In genomic region chr10:80054911-80055310, GRCm38 (mm10) we compare ENCODE assay signal across 8 mouse cellular contexts. TPM values are rescaled to one million over a fixed set of nuclear protein-coding genes. Genes with fewer than 3 reads are reported as not detected.
A peak's percentile ranks its signal among the peaks of the same experiment; 100 is the strongest.
DNase-seq lines count a peak whose midpoint lies in the region; ATAC-seq and TF ChIP-seq lines count a peak whose summit lies in the region.
"Not testable (repeated sequence)": the region's sequence is repeated elsewhere in the genome, so short reads cannot be mapped to it uniquely, and the experiment has no call there.

No protein-coding gene starts in this region.

- peaks cover 37% of the 10 kb centered on the region for H3K79me2 ChIP-seq in macrophage (ENCODE audit: inconsistent target)

- peak overlapping the region; percentile 79 for H3K4me2 ChIP-seq in forebrain, embryonic 11.5 days (ENCODE audit: low read depth, low read length, severe bottlenecking)
- H3K4me2 ChIP-seq in heart, embryonic 15.5 days: peak overlapping the region; percentile 85
- H3K4me2 ChIP-seq in intestine, postnatal 0 days (replicated peaks; ENCODE audit: low read depth): peak overlapping the region; percentile 80
- peak overlapping the region; percentile 73 for H3K4me2 ChIP-seq in limb, embryonic 15.5 days
- H3K4me2 ChIP-seq in neural tube, embryonic 14.5 days (ENCODE audit: low read depth, low read length): peak overlapping the region; percentile 79

- peak overlapping the region; percentile 88 for H3K9ac ChIP-seq in forebrain, embryonic 11.5 days (ENCODE audit: low read length)
- H3K9ac ChIP-seq in heart, embryonic 15.5 days: peak overlapping the region; percentile 98
- H3K9ac ChIP-seq in intestine, postnatal 0 days (ENCODE audit: low read depth, low read length): not testable (repeated sequence)
- peak overlapping the region; percentile 90; the same call in 1 of the 2 replicates for H3K9ac ChIP-seq in limb, embryonic 15.5 days
- H3K9ac ChIP-seq in neural tube, embryonic 14.5 days (replicated peaks; ENCODE audit: low read depth, low read length): peak overlapping the region; percentile 91; the same call in 1 of the 2 replicates

- not testable (repeated sequence) for H3K9me3 ChIP-seq in forebrain, embryonic 11.5 days (ENCODE audit: control insufficient read depth, low read length); heart, embryonic 15.5 days (replicated peaks); intestine, postnatal 0 days (ENCODE audit: control insufficient read depth); limb, embryonic 15.5 days; neural tube, embryonic 14.5 days (ENCODE audit: control insufficient read depth, low read length)

- peak; percentile 49 for DNase-seq in 3134 (ENCODE audit: extremely low read depth, insufficient read length, low spot score)
- peak; percentile 70 for DNase-seq in cerebellum, adult 9-11 months
- DNase-seq in forebrain, embryonic 11.5 days (ENCODE audit: low spot score): not testable (repeated sequence)

- not testable (repeated sequence) for H3K27ac ChIP-seq in forebrain, embryonic 11.5 days (ENCODE audit: low read depth, low read length); heart, embryonic 15.5 days
- H3K27ac ChIP-seq in intestine, postnatal 0 days (ENCODE audit: low read depth, low read length): peak overlapping the region; percentile 99; the same call in 1 of the 2 replicates
- H3K27ac ChIP-seq in limb, embryonic 15.5 days: 0 out of 2 replicates have a peak overlapping the region, but pooled peaks have one; percentile 97
- H3K27ac ChIP-seq in macrophage: peak overlapping the region; percentile 72; the same call in 1 of the 2 replicates
- 0 out of 2 replicates have a peak overlapping the region, but pooled peaks have one; percentile 34 for H3K27ac ChIP-seq in neural tube, embryonic 14.5 days (ENCODE audit: low read depth, low read length)

- not testable (repeated sequence) for ATAC-seq in forebrain, embryonic 11.5 days (replicated peaks; ENCODE audit: low FRiP score); heart, embryonic 15.5 days (replicated peaks; ENCODE audit: insufficient number of reproducible peaks, insufficient read depth, low FRiP score, low read depth); intestine, postnatal 0 days; limb, embryonic 15.5 days (ENCODE audit: insufficient number of reproducible peaks, low FRiP score, low TSS enrichment, low read depth); neural tube, embryonic 14.5 days (ENCODE audit: low read depth)

- peak overlapping the region; percentile 75 for H3K4me3 ChIP-seq in forebrain, embryonic 11.5 days (ENCODE audit: low read depth, low read length)
- H3K4me3 ChIP-seq in heart, embryonic 15.5 days: peak overlapping the region; percentile 91
- peak overlapping the region; percentile 71 for H3K4me3 ChIP-seq in intestine, postnatal 0 days (ENCODE audit: low read depth, low read length)
- H3K4me3 ChIP-seq in limb, embryonic 15.5 days: peak overlapping the region; percentile 89
- peak overlapping the region; percentile 71 for H3K4me3 ChIP-seq in macrophage (ENCODE audit: inconsistent target)
- peak overlapping the region; percentile 83 for H3K4me3 ChIP-seq in neural tube, embryonic 14.5 days (ENCODE audit: low read depth, low read length)

- not testable (repeated sequence) for H3K36me3 ChIP-seq in forebrain, embryonic 11.5 days (ENCODE audit: control insufficient read depth, insufficient read depth, low read length)
- H3K36me3 ChIP-seq in heart, embryonic 15.5 days: peaks cover 37% of the 10 kb centered on the region
- H3K36me3 ChIP-seq in intestine, postnatal 0 days (ENCODE audit: control insufficient read depth, insufficient read depth): peaks cover 39% of the 10 kb centered on the region
- H3K36me3 ChIP-seq in limb, embryonic 15.5 days: peaks cover 42% of the 10 kb centered on the region
- H3K36me3 ChIP-seq in macrophage (ENCODE audit: inconsistent target): peaks cover 42% of the 10 kb centered on the region
- H3K36me3 ChIP-seq in neural tube, embryonic 14.5 days (ENCODE audit: control insufficient read depth, insufficient read depth, low read length): peaks cover 29% of the 10 kb centered on the region; the same call in 1 of the 2 replicates

- TF ChIP-seq CTCF in intestine, postnatal 0 days (IDR thresholded peaks at IDR 0.05; ENCODE audit: low read depth): not testable (repeated sequence)

- H3K27me3 ChIP-seq in forebrain, embryonic 11.5 days (ENCODE audit: control insufficient read depth, insufficient read depth, low read length); heart, embryonic 15.5 days; intestine, postnatal 0 days (replicated peaks; ENCODE audit: control insufficient read depth, insufficient read depth, low read length); limb, embryonic 15.5 days; neural tube, embryonic 14.5 days (ENCODE audit: control insufficient read depth, insufficient read depth, low read length): not testable (repeated sequence)

- WGBS in forebrain, embryonic 11.5 days: 52% methylated on average over 3 of the region's 3 CpGs
- WGBS in heart, embryonic 15.5 days: 25% methylated on average over 3 of the region's 3 CpGs
- 2% methylated on average over 3 of the region's 3 CpGs for WGBS in intestine, postnatal 0 days
- 19% methylated on average over 3 of the region's 3 CpGs for WGBS in limb, embryonic 15.5 days
- WGBS in macrophage (ENCODE audit: missing documents): 0% methylated on average over 2 of the region's 3 CpGs
- 17% methylated on average over 3 of the region's 3 CpGs for WGBS in neural tube, embryonic 14.5 days

- not testable (repeated sequence) for H3K4me1 ChIP-seq in forebrain, embryonic 11.5 days (replicated peaks; ENCODE audit: control insufficient read depth, insufficient read depth, low read length); intestine, postnatal 0 days (replicated peaks; ENCODE audit: control insufficient read depth, insufficient read depth, low read length)
- peaks cover 51% of the 10 kb centered on the region for H3K4me1 ChIP-seq in heart, embryonic 15.5 days (replicated peaks)
- peaks cover 28% of the 10 kb centered on the region for H3K4me1 ChIP-seq in limb, embryonic 15.5 days
- peaks cover 11% of the 10 kb centered on the region; the same call in 1 of the 2 replicates for H3K4me1 ChIP-seq in neural tube, embryonic 14.5 days (ENCODE audit: control insufficient read depth, insufficient read depth, low read length)

RNA-seq across cellular contexts. Expression of gene Gpx4, which starts 7.9 kb away (rescaled TPM):
- 506 and 516 TPM in 2 replicates for polyA plus RNA-seq in forebrain, embryonic 11.5 days (2014; fragmentation: Nextera tagmentation; extraction: Ambion mirVana)
- polyA plus RNA-seq in heart, embryonic 15.5 days (2015; fragmentation: Nextera tagmentation; extraction: Ambion mirVana): 628 and 658 TPM in 2 replicates
- polyA plus RNA-seq in intestine, postnatal 0 days (2015; fragmentation: Nextera tagmentation; extraction: Ambion mirVana): 1,519 and 1,523 TPM in 2 replicates
- 432 and 471 TPM in 2 replicates for polyA plus RNA-seq in limb, embryonic 15.5 days (2015; fragmentation: Nextera tagmentation; extraction: Ambion mirVana)
- total RNA-seq in macrophage (2018; cell fraction: chromatin; rRNA removed): 100 to 1,000 TPM in 8 of 26 experiments, 10 to 100 TPM in 18; 25.2 to 137 (median 85.2) TPM
- total RNA-seq in macrophage (2018; cell fraction: cytosol; rRNA removed): 100 to 1,000 TPM; 389 to 647 (median 497) TPM
- 100 to 1,000 TPM in 20 of 26 experiments, 10 to 100 TPM in 6; 53.9 to 194 (median 123) TPM for total RNA-seq in macrophage (2018; cell fraction: nucleus; rRNA removed)
- polyA plus RNA-seq in macrophage (2018): 427 to 512 TPM (median 481 TPM) in 3 replicates
- polyA plus RNA-seq in neural tube, embryonic 14.5 days (2014; fragmentation: Nextera tagmentation; extraction: Ambion mirVana): 512 and 546 TPM in 2 replicates

RNA-seq across cellular contexts. Expression of gene Polr2e, which starts 15.3 kb away (rescaled TPM):
- polyA plus RNA-seq in forebrain, embryonic 11.5 days (2014; fragmentation: Nextera tagmentation; extraction: Ambion mirVana): 217 and 243 TPM in 2 replicates
- polyA plus RNA-seq in heart, embryonic 15.5 days (2015; fragmentation: Nextera tagmentation; extraction: Ambion mirVana): 115 and 136 TPM in 2 replicates
- polyA plus RNA-seq in intestine, postnatal 0 days (2015; fragmentation: Nextera tagmentation; extraction: Ambion mirVana): 90.0 and 98.5 TPM in 2 replicates
- 213 and 217 TPM in 2 replicates for polyA plus RNA-seq in limb, embryonic 15.5 days (2015; fragmentation: Nextera tagmentation; extraction: Ambion mirVana)
- total RNA-seq in macrophage (2018; cell fraction: chromatin; rRNA removed): 10 to 100 TPM in 15 of 26 experiments, 1 to 10 TPM in 11; 2.7 to 32.6 (median 15.8) TPM
- total RNA-seq in macrophage (2018; cell fraction: cytosol; rRNA removed): 10 to 100 TPM; 24.1 to 50.6 (median 34.6) TPM
- total RNA-seq in macrophage (2018; cell fraction: nucleus; rRNA removed): 10 to 100 TPM in 17 of 26 experiments, 1 to 10 TPM in 9; 5.7 to 31.9 (median 11.6) TPM
- 51.6 to 65.8 TPM (median 54.3 TPM) in 3 replicates for polyA plus RNA-seq in macrophage (2018)
- 138 and 145 TPM in 2 replicates for polyA plus RNA-seq in neural tube, embryonic 14.5 days (2014; fragmentation: Nextera tagmentation; extraction: Ambion mirVana)

RNA-seq across cellular contexts. Expression of gene Arhgap45, which starts 38.5 kb away (rescaled TPM):
- polyA plus RNA-seq in forebrain, embryonic 11.5 days (2014; fragmentation: Nextera tagmentation; extraction: Ambion mirVana): 4.6 and 4.9 TPM in 2 replicates
- 4.7 and 14.4 TPM in 2 replicates for polyA plus RNA-seq in heart, embryonic 15.5 days (2015; fragmentation: Nextera tagmentation; extraction: Ambion mirVana)
- 1.2 and 1.3 TPM in 2 replicates for polyA plus RNA-seq in intestine, postnatal 0 days (2015; fragmentation: Nextera tagmentation; extraction: Ambion mirVana)
- polyA plus RNA-seq in limb, embryonic 15.5 days (2015; fragmentation: Nextera tagmentation; extraction: Ambion mirVana): 5.3 and 6.4 TPM in 2 replicates
- total RNA-seq in macrophage (2018; cell fraction: chromatin; rRNA removed): 100 to 1,000 TPM in 23 of 26 experiments, 10 to 100 TPM in 3; 60.1 to 650 (median 256) TPM
- total RNA-seq in macrophage (2018; cell fraction: cytosol; rRNA removed): 100 to 1,000 TPM in 7 of 26 experiments, 10 to 100 TPM in 19; 38.3 to 135 (median 73.0) TPM
- 100 to 1,000 TPM in 19 of 26 experiments, 10 to 100 TPM in 7; 53.9 to 429 (median 152) TPM for total RNA-seq in macrophage (2018; cell fraction: nucleus; rRNA removed)
- polyA plus RNA-seq in macrophage (2018): 56.2 to 124 TPM (median 74.2 TPM) in 3 replicates
- polyA plus RNA-seq in neural tube, embryonic 14.5 days (2014; fragmentation: Nextera tagmentation; extraction: Ambion mirVana): 0.83 and 1.8 TPM in 2 replicates

RNA-seq across cellular contexts. Expression of gene Sbno2, which starts 50.5 kb away (rescaled TPM):
- polyA plus RNA-seq in forebrain, embryonic 11.5 days (2014; fragmentation: Nextera tagmentation; extraction: Ambion mirVana): 12.5 and 13.6 TPM in 2 replicates
- polyA plus RNA-seq in heart, embryonic 15.5 days (2015; fragmentation: Nextera tagmentation; extraction: Ambion mirVana): 8.3 and 13.9 TPM in 2 replicates
- 9.8 and 11.1 TPM in 2 replicates for polyA plus RNA-seq in intestine, postnatal 0 days (2015; fragmentation: Nextera tagmentation; extraction: Ambion mirVana)
- polyA plus RNA-seq in limb, embryonic 15.5 days (2015; fragmentation: Nextera tagmentation; extraction: Ambion mirVana): 19.7 and 19.8 TPM in 2 replicates
- total RNA-seq in macrophage (2018; cell fraction: chromatin; rRNA removed): 1,000 to 10,000 TPM in 1 of 26 experiments, 100 to 1,000 TPM in 25; 193 to 1,010 (median 316) TPM
- total RNA-seq in macrophage (2018; cell fraction: cytosol; rRNA removed): 100 to 1,000 TPM in 1 of 26 experiments, 10 to 100 TPM in 25; 35.5 to 111 (median 48.4) TPM
- total RNA-seq in macrophage (2018; cell fraction: nucleus; rRNA removed): 100 to 1,000 TPM; 103 to 721 (median 158) TPM
- 23.7 to 43.6 TPM (median 42.5 TPM) in 3 replicates for polyA plus RNA-seq in macrophage (2018)
- polyA plus RNA-seq in neural tube, embryonic 14.5 days (2014; fragmentation: Nextera tagmentation; extraction: Ambion mirVana): 12.9 and 13.3 TPM in 2 replicates

RNA-seq across cellular contexts. Expression of gene Abca7, which starts 58.6 kb away (rescaled TPM):
- 3.4 and 3.9 TPM in 2 replicates for polyA plus RNA-seq in forebrain, embryonic 11.5 days (2014; fragmentation: Nextera tagmentation; extraction: Ambion mirVana)
- polyA plus RNA-seq in heart, embryonic 15.5 days (2015; fragmentation: Nextera tagmentation; extraction: Ambion mirVana): 2.1 and 3.9 TPM in 2 replicates
- polyA plus RNA-seq in intestine, postnatal 0 days (2015; fragmentation: Nextera tagmentation; extraction: Ambion mirVana): 2.2 and 2.5 TPM in 2 replicates
- 3.3 and 3.4 TPM in 2 replicates for polyA plus RNA-seq in limb, embryonic 15.5 days (2015; fragmentation: Nextera tagmentation; extraction: Ambion mirVana)
- 10 to 100 TPM; 13.8 to 55.3 (median 40.0) TPM for total RNA-seq in macrophage (2018; cell fraction: chromatin; rRNA removed)
- total RNA-seq in macrophage (2018; cell fraction: cytosol; rRNA removed): 1 to 10 TPM; 2.5 to 9.0 (median 5.6) TPM
- total RNA-seq in macrophage (2018; cell fraction: nucleus; rRNA removed): 10 to 100 TPM in 25 of 26 experiments, 1 to 10 TPM in 1; 8.8 to 34.3 (median 23.0) TPM
- 3.3 to 10.6 TPM (median 4.0 TPM) in 3 replicates for polyA plus RNA-seq in macrophage (2018)
- 4.3 and 6.7 TPM in 2 replicates for polyA plus RNA-seq in neural tube, embryonic 14.5 days (2014; fragmentation: Nextera tagmentation; extraction: Ambion mirVana)
